Mouse (Mus musculus): Measurements from ENCODE around the gene Mospd3.

DNA sequence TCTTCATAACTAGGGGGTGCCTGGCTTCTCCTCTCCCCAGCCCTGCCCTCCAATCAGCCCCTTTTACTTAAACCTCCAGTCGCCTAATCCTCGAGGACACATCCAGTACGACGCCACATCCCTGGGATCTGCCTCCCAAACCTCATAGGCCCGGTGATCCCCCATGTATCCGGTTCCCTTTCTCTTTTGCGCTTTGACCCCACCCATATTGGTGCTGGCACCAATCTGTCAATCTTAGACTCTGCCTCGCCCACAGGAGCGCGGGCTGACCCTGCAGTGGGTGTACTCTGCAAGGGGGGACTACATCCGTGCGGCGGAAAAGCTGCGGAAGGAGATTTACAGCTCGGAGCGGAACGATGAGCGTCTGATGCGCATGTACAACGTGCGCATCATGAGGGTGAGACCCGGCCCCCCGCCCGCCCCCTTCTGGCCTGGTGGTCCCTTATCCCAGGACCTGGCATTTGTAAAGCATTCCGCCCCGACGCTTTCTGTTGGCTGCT lies 17.1 kb downstream of the Mospd3 start:
- TF ChIP-seq GATA1 (IDR thresholded peaks at IDR 0.05; ENCODE audit: borderline replicate concordance, low read length) (no peak), FLI1 (IDR thresholded peaks at IDR 0.05; ENCODE audit: low read length) (no peak)
